Mouse (Mus musculus) ES-Bruce4 (cell line): ENCODE measurements around the gene Mst1. TPM values are rescaled to one million over a fixed set of nuclear protein-coding genes. Genes with fewer than 3 reads are reported as not detected.

ENCODE experiments used
- H3K27ac ChIP-seq: 2 replicates; pipeline ENCODE4 v1.5.1; 2012; ENCODE audit warnings: low read length, inconsistent platforms; ENCODE audit not compliant: insufficient read depth
- H3K27me3 ChIP-seq: 2 replicates; pipeline ENCODE4 v1.6.1; 2012; ENCODE audit warnings: mild to moderate bottlenecking, low read length, inconsistent platforms; ENCODE audit not compliant: control insufficient read depth, poor library complexity, insufficient read depth, severe bottlenecking
- H3K36me3 ChIP-seq: 2 replicates; pipeline ENCODE4 v1.6.1; 2012; ENCODE audit warnings: inconsistent platforms, mild to moderate bottlenecking, low read length, moderate library complexity; ENCODE audit not compliant: control insufficient read depth, poor library complexity, insufficient read depth, severe bottlenecking
- H3K4me1 ChIP-seq: one replicate; pipeline ENCODE4 v1.8.1; 2011; ENCODE audit warnings: low read length; ENCODE audit not compliant: control insufficient read depth, insufficient read depth
- H3K4me3 ChIP-seq: 2 replicates; pipeline ENCODE4 v1.5.1; 2011; ENCODE audit warnings: low read depth, mild to moderate bottlenecking, low read length
- H3K9ac ChIP-seq: 2 replicates; pipeline ENCODE4 v1.6.1; 2012; ENCODE audit warnings: low read depth, mild to moderate bottlenecking, inconsistent platforms; ENCODE audit not compliant: poor library complexity, severe bottlenecking
- H3K9me3 ChIP-seq: replicated peaks from 2 replicates; pipeline ENCODE4 v1.6.1; 2012; ENCODE audit warnings: mild to moderate bottlenecking, low read length, inconsistent platforms; ENCODE audit not compliant: control insufficient read depth, poor library complexity, insufficient read depth, severe bottlenecking
- CTCF ChIP-seq: IDR thresholded peaks from one replicate; pipeline ENCODE4 v1.8.1; 2011; ENCODE audit warnings: low read depth, low read length
- EP300 ChIP-seq: IDR thresholded peaks from 2 replicates; pipeline ENCODE4 v1.6.1; 2011; ENCODE audit warnings: low read depth, low read length; ENCODE audit not compliant: insufficient read depth
- POLR2A ChIP-seq: IDR thresholded peaks from one replicate; pipeline ENCODE4 v1.8.1; 2011; ENCODE audit warnings: low read length; ENCODE audit not compliant: insufficient read depth
- polyA plus RNA-seq: library from polyadenylated mRNA; stranded (reverse); fragments of >200 nt; gene quantifications from 2 replicates; pipeline ENCODE4 v1.2.4, GENCODE M21; 2011; ENCODE audit warnings: low read depth; ENCODE audit not compliant: missing spikeins, insufficient read depth, insufficient read length

Gene Mst1
- polyA plus RNA-seq, 1 experiment: 1.2 TPM

GRCm38 (mm10) chr9:108047601-108048565 is 32.4 kb upstream of the Mst1 start:
- H3K36me3 ChIP-seq: peaks cover 5% of the 10 kb centered on the region; the same call in 1 of the 2 replicates
- H3K4me1 ChIP-seq: no peaks in the 10 kb centered on the region
- H3K9ac ChIP-seq: peak overlapping the region; percentile 47; the same call in 1 of the 2 replicates
- no peaks in the 10 kb centered on the region for H3K27me3 ChIP-seq
- H3K4me3 ChIP-seq: peak overlapping the region; percentile 76
- H3K27ac ChIP-seq: no peak overlapping the region
- no peaks in the 10 kb centered on the region for H3K9me3 ChIP-seq
- TF ChIP-seq EP300 (no peak), POLR2A (no peak), CTCF (no peak)

- Histone ChIP-seq H3K4me1 (no peaks in the 10 kb centered on the region), H3K9ac (peak overlapping the region; percentile 47; the same call in 1 of the 2 replicates), H3K36me3 (peaks cover 5% of the 10 kb centered on the region; the same call in 1 of the 2 replicates), H3K27ac (no peak overlapping the region), H3K27me3 (no peaks in the 10 kb centered on the region), H3K9me3 (no peaks in the 10 kb centered on the region), H3K4me3 (peak overlapping the region; percentile 76)
- no peak for TF ChIP-seq EP300
- no peak for TF ChIP-seq CTCF
- no peak for TF ChIP-seq POLR2A
These were observed 31.7 kb upstream of the Mst1 start for GRCm38 (mm10) chr9:108048566-108048955.

GRCm38 (mm10) chr9:108049016-108049455 is 31.2 kb upstream of the Mst1 start, which contains the start of gene Gmppb:
Gene Gmppb (plus strand): TSS chr9:108049242.
- H3K36me3 ChIP-seq: peaks cover 5% of the 10 kb centered on the region; the same call in 1 of the 2 replicates
- H3K27ac ChIP-seq: no peak within 1 kb of the TSS
- peak within 1 kb of the TSS; percentile 47 for H3K9ac ChIP-seq
- H3K4me3 ChIP-seq: peak within 1 kb of the TSS; percentile 94
- no peaks in the 10 kb centered on the region for H3K4me1 ChIP-seq
- no peak for TF ChIP-seq EP300
- no peak for TF ChIP-seq CTCF
- peak; percentile 26 for TF ChIP-seq POLR2A
- no peaks in the 10 kb centered on the region for H3K27me3 ChIP-seq
- no peaks in the 10 kb centered on the region for H3K9me3 ChIP-seq

- TF ChIP-seq CTCF (no peak), EP300 (no peak)
- no peaks in the 10 kb centered on the region for H3K27me3 ChIP-seq
- peaks cover 5% of the 10 kb centered on the region; the same call in 1 of the 2 replicates for H3K36me3 ChIP-seq
- H3K9me3 ChIP-seq: no peaks in the 10 kb centered on the region
- H3K9ac ChIP-seq: peak overlapping the region; percentile 47
- no peak overlapping the region for H3K27ac ChIP-seq
- H3K4me3 ChIP-seq: peak overlapping the region; percentile 94
- no peaks in the 10 kb centered on the region for H3K4me1 ChIP-seq
These were observed 30.5 kb upstream of the Mst1 start for GRCm38 (mm10) chr9:108049561-108050251.

GRCm38 (mm10) chr9:108051184-108051930 is 28.9 kb upstream of the Mst1 start:
- 0 out of 2 replicates have a peak, but pooled peaks cover 3% of the 10 kb centered on the region for H3K36me3 ChIP-seq

More at GRCm38 (mm10) chr9:108051184-108051930, 28.9 kb upstream of the Mst1 start:
- no peak overlapping the region for H3K27ac ChIP-seq
- no peaks in the 10 kb centered on the region for H3K4me1 ChIP-seq
- TF ChIP-seq EP300: no peak
- H3K27me3 ChIP-seq: no peaks in the 10 kb centered on the region
- no peak overlapping the region for H3K9ac ChIP-seq
- H3K4me3 ChIP-seq: no peak overlapping the region
- no peaks in the 10 kb centered on the region for H3K9me3 ChIP-seq
